ENCODE assay signal across 28 mouse cellular contexts in the genomic region with DNA sequence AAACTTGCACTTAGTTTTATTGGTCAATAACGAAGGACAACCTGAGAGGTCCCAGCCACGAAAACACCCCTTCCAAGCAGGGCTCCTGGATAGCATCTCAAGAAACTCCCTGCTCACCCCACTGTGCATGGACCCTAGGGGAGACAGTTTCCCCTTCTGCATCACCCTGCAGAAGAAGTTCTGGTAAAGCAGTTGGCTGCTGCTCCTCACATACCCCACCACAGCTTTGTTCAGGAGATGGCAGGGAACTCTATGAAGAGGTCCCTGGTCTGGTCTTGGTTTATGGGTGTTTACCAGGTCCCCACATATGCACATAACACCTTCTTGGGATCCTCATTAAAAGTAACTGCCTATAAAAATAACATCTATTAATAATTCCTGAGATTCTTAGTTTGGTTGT. TPM values are rescaled to one million over a fixed set of nuclear protein-coding genes. Genes with fewer than 3 reads are reported as not detected.
"Had no signal": no experiment of that assay in that cellular context is flagged by ENCODE, and none has a peak within 500 bp of the region (broad histone marks: within the 10 kb centered on the region; RNA-seq: fewer than 3 reads in every experiment).

No protein-coding gene starts in this region.

- H3K36me3 ChIP-seq: embryonic facial prominence, embryonic 10.5 days; embryonic facial prominence, embryonic 12.5 days; embryonic facial prominence, embryonic 13.5 days; embryonic facial prominence, embryonic 15.5 days; forebrain, embryonic 10.5 days; forebrain, embryonic 12.5 days; forebrain, embryonic 15.5 days had no signal

- H3K4me1 ChIP-seq: embryonic facial prominence, embryonic 15.5 days; forebrain, embryonic 15.5 days had no signal

- H3K4me3 ChIP-seq: embryonic facial prominence, embryonic 10.5 days; embryonic facial prominence, embryonic 12.5 days; embryonic facial prominence, embryonic 13.5 days; embryonic facial prominence, embryonic 15.5 days; erythroblast, embryonic 14.5 days; forebrain, embryonic 10.5 days; forebrain, embryonic 12.5 days; forebrain, embryonic 13.5 days; forebrain, embryonic 15.5 days; gastrocnemius, adult 2 months; heart, adult 2 months had no signal

- H3K9me3 ChIP-seq: embryonic facial prominence, embryonic 10.5 days; embryonic facial prominence, embryonic 12.5 days; embryonic facial prominence, embryonic 13.5 days; embryonic facial prominence, embryonic 15.5 days; forebrain, embryonic 10.5 days; forebrain, embryonic 12.5 days; forebrain, embryonic 13.5 days; forebrain, embryonic 15.5 days had no signal

- H3K27me3 ChIP-seq: embryonic facial prominence, embryonic 12.5 days; embryonic facial prominence, embryonic 13.5 days; embryonic facial prominence, embryonic 15.5 days; forebrain, embryonic 12.5 days; forebrain, embryonic 13.5 days; forebrain, embryonic 15.5 days had no signal

- DNase-seq: cerebellum, adult 2 months; cerebellum, adult 8-10 months; cerebellum, adult 9-10 months; cerebellum, adult 9-11 months; cerebellum, postnatal 10 days; cerebellum, postnatal 14 days; cerebellum, postnatal 25 days; cerebellum, postnatal 36 days; embryo, embryonic 11 days; forebrain, postnatal 0 days; gastrocnemius, postnatal 10 days; gastrocnemius, postnatal 14 days; gastrocnemius, postnatal 25 days; gastrocnemius, postnatal 36 days; heart, adult 18-20 months; heart, adult 2 months had no signal

- H3K27ac ChIP-seq: embryonic facial prominence, embryonic 10.5 days; embryonic facial prominence, embryonic 12.5 days; embryonic facial prominence, embryonic 13.5 days; embryonic facial prominence, embryonic 15.5 days; forebrain, embryonic 10.5 days; forebrain, embryonic 12.5 days; forebrain, embryonic 13.5 days; forebrain, embryonic 15.5 days; heart, adult 2 months had no signal

RNA-seq across cellular contexts. Expression of a gene that starts 11.4 kb away (rescaled TPM):
- total RNA-seq: common myeloid progenitor, adult 5-6 weeks; granulocyte monocyte progenitor cell, adult 5-6 weeks had no signal
- polyA plus RNA-seq: erythroblast, embryonic 14.5 days had no signal

RNA-seq across cellular contexts. Expression of a gene that starts 41.5 kb away (rescaled TPM):
- polyA plus RNA-seq: erythroblast, embryonic 14.5 days had no signal
